Mouse (Mus musculus) C2C12 (cell line): Measurements from ENCODE around the gene Dst. TPM values are rescaled to one million over a fixed set of nuclear protein-coding genes. Genes with fewer than 3 reads are reported as not detected.

Source experiments
- H3K27me3 ChIP-seq: one replicate; pipeline ENCODE4 v1.6.1; 2011; ENCODE audit not compliant: control insufficient read depth, insufficient read depth, insufficient read length
- H3K36me3 ChIP-seq: one replicate; pipeline ENCODE4 v1.6.1; 2011; ENCODE audit not compliant: control insufficient read depth, insufficient read depth
- H3K4me3 ChIP-seq: one replicate; pipeline ENCODE4 v1.5.1; 2011; ENCODE audit warnings: mild to moderate bottlenecking, control low read depth; ENCODE audit not compliant: poor library complexity, insufficient read depth, severe bottlenecking
- H3K79me2 ChIP-seq: one replicate; pipeline ENCODE4 v1.6.1; 2011; ENCODE audit not compliant: control insufficient read depth, insufficient read depth
- H3K79me3 ChIP-seq: one replicate; pipeline ENCODE4 v1.6.1; 2011; ENCODE audit warnings: low read depth, control low read depth
- H3ac ChIP-seq: one replicate; pipeline ENCODE3; 2011; ENCODE audit warnings: low read depth; ENCODE audit not compliant: control insufficient read depth, insufficient read length
- CEBPB ChIP-seq: IDR thresholded peaks from one replicate; pipeline ENCODE4 v1.6.1; 2011; ENCODE audit warnings: low read depth, mild to moderate bottlenecking, control low read depth, moderate library complexity
- CTCF ChIP-seq: IDR thresholded peaks from one replicate; pipeline ENCODE4 v1.5.1; 2011; ENCODE audit not compliant: control insufficient read depth, insufficient read depth, insufficient read length
- FOSL1 ChIP-seq: IDR thresholded peaks from one replicate; pipeline ENCODE4 v1.8.0; 2011; ENCODE audit warnings: mild to moderate bottlenecking, low read length; ENCODE audit not compliant: poor library complexity, insufficient read depth, severe bottlenecking
- MAX ChIP-seq: IDR thresholded peaks from one replicate; pipeline ENCODE4 v1.6.1; 2011; ENCODE audit warnings: mild to moderate bottlenecking, control low read depth
- MYOD1 ChIP-seq: IDR thresholded peaks from one replicate; pipeline ENCODE4 v1.6.1; 2011; ENCODE audit warnings: low read depth; ENCODE audit not compliant: control insufficient read depth, insufficient read length
- MYOG ChIP-seq: IDR thresholded peaks from one replicate; pipeline ENCODE4 v1.6.1; 2011; ENCODE audit not compliant: control insufficient read depth, insufficient read length; ENCODE audit errors: extremely low read depth
- USF1 ChIP-seq: IDR thresholded peaks from one replicate; pipeline ENCODE4 v1.6.1; 2011; ENCODE audit warnings: low read depth, mild to moderate bottlenecking, control low read depth, moderate library complexity
- polyA plus RNA-seq: library from polyadenylated mRNA; unstranded; fragments of >200 nt; fragmentation: generic; extraction: Trizol; gene quantifications from one replicate; pipeline ENCODE4 v1.2.1, GENCODE M21; 2012; ENCODE audit warnings: missing spikeins

Dst gene
- polyA plus RNA-seq, 1 experiment: 26.5 TPM

- no peak overlapping the region for H3K4me3 ChIP-seq
- H3K27me3 ChIP-seq: no peaks in the 10 kb centered on the region
- peaks cover 71% of the 10 kb centered on the region for H3K79me2 ChIP-seq
- peak overlapping the region; percentile 57 for H3ac ChIP-seq
- H3K79me3 ChIP-seq: peaks cover 26% of the 10 kb centered on the region
- TF ChIP-seq MYOG: no peak
- TF ChIP-seq CTCF: no peak
- TF ChIP-seq USF1: peak; percentile 87
- H3K36me3 ChIP-seq: peaks cover 29% of the 10 kb centered on the region
These were observed 212.6 kb downstream of the Dst start for GRCm38 (mm10) chr1:34120602-34121001.

DNA sequence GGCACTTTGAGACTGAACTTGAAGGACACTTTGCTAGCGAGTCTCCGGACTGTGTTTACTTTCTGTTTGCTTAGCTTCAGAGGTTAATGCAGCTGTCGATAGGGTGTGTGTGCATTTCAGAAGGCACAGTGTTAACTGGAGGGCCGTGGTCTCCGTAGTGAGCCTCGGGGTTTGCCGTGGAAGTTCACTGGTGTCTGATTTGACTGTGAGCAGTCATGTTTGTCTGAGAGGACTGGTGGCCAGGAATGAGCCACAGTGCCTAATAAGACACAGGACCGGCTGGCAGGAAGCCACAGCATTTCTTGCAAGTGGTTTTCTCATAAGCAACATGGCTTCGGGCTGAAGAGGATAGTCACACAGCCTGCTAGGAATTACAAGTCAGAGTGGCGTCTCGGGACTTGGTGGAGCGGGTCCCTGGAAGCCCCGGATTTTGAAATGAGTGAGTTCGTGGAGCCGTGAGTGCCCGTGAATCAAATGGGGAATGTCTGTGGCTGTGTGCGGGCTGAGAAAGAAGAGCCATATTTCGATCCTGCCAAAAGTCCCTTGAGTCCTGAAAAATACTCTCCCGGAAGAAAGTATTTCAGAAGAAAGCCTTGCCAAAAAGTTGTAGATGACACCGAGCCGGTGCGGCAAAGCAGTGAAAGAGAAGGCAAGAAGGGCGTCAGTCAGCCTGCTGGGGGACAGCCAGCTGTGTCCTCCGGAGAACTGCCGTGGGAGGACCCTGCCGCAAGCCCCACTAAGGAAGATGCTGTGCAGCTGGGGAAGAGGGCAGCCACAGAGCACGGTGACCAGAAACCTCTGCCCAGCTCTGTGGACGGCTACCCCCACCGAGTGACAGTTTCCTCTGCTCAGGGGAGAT, 213.4 kb downstream of the Dst start:
- Histone ChIP-seq H3ac (peak overlapping the region; percentile 46), H3K79me2 (peaks cover 79% of the 10 kb centered on the region), H3K36me3 (peaks cover 26% of the 10 kb centered on the region), H3K27me3 (no peaks in the 10 kb centered on the region), H3K79me3 (peaks cover 32% of the 10 kb centered on the region), H3K4me3 (peak overlapping the region; percentile 26)
- TF ChIP-seq USF1: no peak
- TF ChIP-seq MYOD1: peak; percentile 34
- TF ChIP-seq FOSL1: no peak
- no peak for TF ChIP-seq MYOG

GRCm38 (mm10) chr1:34122198-34122597, 214.2 kb downstream of the Dst start:
- Histone ChIP-seq H3ac (no peak overlapping the region), H3K27me3 (no peaks in the 10 kb centered on the region), H3K79me2 (peaks cover 85% of the 10 kb centered on the region), H3K36me3 (peaks cover 23% of the 10 kb centered on the region), H3K4me3 (no peak overlapping the region), H3K79me3 (peaks cover 32% of the 10 kb centered on the region)
- TF ChIP-seq MAX: no peak
- TF ChIP-seq MYOG: no peak
- no peak for TF ChIP-seq USF1

- peaks cover 18% of the 10 kb centered on the region for H3K36me3 ChIP-seq
- H3ac ChIP-seq: no peak overlapping the region
- H3K79me2 ChIP-seq: peaks cover 84% of the 10 kb centered on the region
- TF ChIP-seq CEBPB (no peak), USF1 (no peak), FOSL1 (no peak), MAX (no peak), MYOG (no peak), CTCF (no peak), MYOD1 (no peak)
- no peak overlapping the region for H3K4me3 ChIP-seq
- peaks cover 32% of the 10 kb centered on the region for H3K79me3 ChIP-seq
- H3K27me3 ChIP-seq: no peaks in the 10 kb centered on the region
These were observed 214.9 kb downstream of the Dst start for GRCm38 (mm10) chr1:34122905-34123304.

GRCm38 (mm10) chr1:34123334-34123733, 215.3 kb downstream of the Dst start:
- H3K27me3 ChIP-seq: no peaks in the 10 kb centered on the region
- H3K79me2 ChIP-seq: peaks cover 82% of the 10 kb centered on the region
- peaks cover 33% of the 10 kb centered on the region for H3K79me3 ChIP-seq
- no peak overlapping the region for H3ac ChIP-seq
- H3K4me3 ChIP-seq: no peak overlapping the region
- peaks cover 14% of the 10 kb centered on the region for H3K36me3 ChIP-seq
- TF ChIP-seq MAX (no peak), CEBPB (no peak), FOSL1 (no peak), MYOG (no peak), CTCF (no peak), USF1 (no peak), MYOD1 (no peak)

DNA sequence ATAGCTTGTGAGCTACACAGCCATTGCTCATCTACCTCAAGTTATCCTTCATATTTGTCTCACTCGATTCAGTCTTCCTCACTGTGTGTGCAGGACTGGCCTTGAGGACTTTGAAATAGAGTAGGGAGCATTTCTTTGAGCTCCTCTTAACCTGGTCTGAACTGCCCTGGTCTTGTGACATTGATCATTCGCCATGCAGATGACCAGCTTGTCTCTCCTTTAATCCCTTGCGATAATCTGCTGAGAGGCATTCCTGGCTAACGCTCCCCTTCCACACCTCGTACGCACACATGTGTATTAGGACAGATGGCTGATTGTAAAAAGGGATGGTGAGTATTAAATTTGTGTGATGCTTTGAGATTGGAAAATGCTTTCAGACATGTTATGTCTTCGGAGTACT, 216.4 kb downstream of the Dst start:
- TF ChIP-seq MYOG: no peak
- TF ChIP-seq CTCF: no peak
- TF ChIP-seq USF1: no peak
- TF ChIP-seq MAX: no peak
- Histone ChIP-seq H3K79me2 (peaks cover 84% of the 10 kb centered on the region), H3K36me3 (peaks cover 10% of the 10 kb centered on the region), H3K4me3 (no peak overlapping the region), H3ac (no peak overlapping the region), H3K79me3 (peaks cover 34% of the 10 kb centered on the region), H3K27me3 (no peaks in the 10 kb centered on the region)
